Mouse (Mus musculus) lung, postnatal 0 days (tissue): ENCODE results near the gene Amdhd1. TPM values are rescaled to one million over a fixed set of nuclear protein-coding genes. Genes with fewer than 3 reads are reported as not detected.

ENCODE experiments used
- ATAC-seq: fragments of 200-750 bp; cut with Nextera tagmentation; 2 replicates; pipeline ENCODE4 v1.8.0; 2017; ENCODE audit warnings: moderate library complexity
- DNase-seq: peaks from one replicate; pipeline ENCODE4 v3.0.0-alpha.2; 2016; ENCODE audit warnings: low spot score
- H3K27ac ChIP-seq: fragments of 300-500 bp; sonication (generic); 2 replicates; pipeline ENCODE4 v1.5.1; 2014; ENCODE audit warnings: antibody characterized with exemption, mild to moderate bottlenecking, low read length, mixed read lengths
- H3K27me3 ChIP-seq: fragments of 300-500 bp; sonication (generic); replicated peaks from 2 replicates; pipeline ENCODE4 v1.6.1; 2014; ENCODE audit warnings: low read length, mixed read lengths; ENCODE audit not compliant: insufficient read depth
- H3K36me3 ChIP-seq: fragments of 300-500 bp; sonication (generic); 2 replicates; pipeline ENCODE4 v1.6.1; 2014; ENCODE audit warnings: low read length, mixed read lengths; ENCODE audit not compliant: insufficient read depth
- H3K4me1 ChIP-seq: fragments of 300-500 bp; sonication (generic); 2 replicates; pipeline ENCODE4 v1.6.1; 2014; ENCODE audit warnings: antibody characterized with exemption, low read depth, low read length, mixed read lengths; ENCODE audit not compliant: insufficient read depth
- H3K4me2 ChIP-seq: fragments of 300-500 bp; sonication (generic); replicated peaks from 2 replicates; pipeline ENCODE4 v1.6.1; 2014; ENCODE audit warnings: low read depth, mild to moderate bottlenecking, low read length, moderate library complexity, mixed read lengths
- H3K4me3 ChIP-seq: fragments of 300-500 bp; sonication (generic); 2 replicates; pipeline ENCODE4 v1.5.1; 2014; ENCODE audit warnings: low read depth, low read length
- H3K9ac ChIP-seq: fragments of 300-500 bp; sonication (generic); replicated peaks from 2 replicates; pipeline ENCODE4 v1.6.1; 2014; ENCODE audit warnings: low read depth, mild to moderate bottlenecking
- H3K9me3 ChIP-seq: fragments of 300-500 bp; sonication (generic); 2 replicates; pipeline ENCODE4 v1.6.1; 2016; ENCODE audit warnings: low read length, mixed read lengths
- CTCF ChIP-seq: IDR thresholded peaks from 2 replicates; pipeline ENCODE4 v1.5.1; 2016; ENCODE audit warnings: antibody characterized with exemption, mild to moderate bottlenecking
- EP300 ChIP-seq: IDR thresholded peaks from 2 replicates; pipeline ENCODE4 v1.6.1; 2016; ENCODE audit warnings: antibody characterized with exemption, mild to moderate bottlenecking, control low read depth
- WGBS: fragments of 180-500 bp; shearing (Covaris S2); extraction: QIAGEN DNeasy Blood & Tissue Kit; methylation state at CpG from one replicate; pipeline ENCODE4 v1.1.7; 2014; 5-methylcytosine and 5-hydroxymethylcytosine counted together
- polyA plus RNA-seq: library from polyadenylated mRNA; unstranded; fragments of >200 nt; fragmentation: Nextera tagmentation; extraction: Ambion mirVana; gene quantifications from 2 replicates; pipeline ENCODE4 v1.2.1, GENCODE M21; 2015

Gene Amdhd1
- polyA plus RNA-seq, 1 experiment from 2014 or later: 0.24 TPM

- H3K36me3 ChIP-seq: no peaks in the 10 kb centered on the region
- ATAC-seq (no peak), DNase-seq (no peak)
- no peak overlapping the region for H3K27ac ChIP-seq
- no peaks in the 10 kb centered on the region for H3K27me3 ChIP-seq
- H3K4me2 ChIP-seq: no peak overlapping the region
- H3K4me3 ChIP-seq: no peak overlapping the region
- no peaks in the 10 kb centered on the region for H3K4me1 ChIP-seq
- H3K9ac ChIP-seq: no peak overlapping the region
- no peak for TF ChIP-seq EP300
- no peak for TF ChIP-seq CTCF
- WGBS: 79% methylated on average over 15 of the region's 15 CpGs
- no peaks in the 10 kb centered on the region for H3K9me3 ChIP-seq
These were observed 30.2 kb downstream of the Amdhd1 start for GRCm38 (mm10) chr10:93509532-93510153.

GRCm38 (mm10) chr10:93508383-93508970, 31.4 kb downstream of the Amdhd1 start:
- H3K4me1 ChIP-seq: no peaks in the 10 kb centered on the region
- no peak for ATAC-seq
- DNase-seq: peak; percentile 25
- no peak overlapping the region for H3K27ac ChIP-seq
- H3K9ac ChIP-seq: no peak overlapping the region
- no peak overlapping the region for H3K4me3 ChIP-seq
- no peak overlapping the region for H3K4me2 ChIP-seq
- H3K27me3 ChIP-seq: no peaks in the 10 kb centered on the region
- no peaks in the 10 kb centered on the region for H3K9me3 ChIP-seq
- TF ChIP-seq CTCF: no peak
- TF ChIP-seq EP300: no peak
- 53% methylated on average over 7 of the region's 7 CpGs for WGBS
- H3K36me3 ChIP-seq: no peaks in the 10 kb centered on the region

GRCm38 (mm10) chr10:93501346-93501745, 38.5 kb downstream of the Amdhd1 start:
- TF ChIP-seq EP300 (no peak), CTCF (no peak)
- no peaks in the 10 kb centered on the region for H3K27me3 ChIP-seq
- no peak for DNase-seq
- no peaks in the 10 kb centered on the region for H3K4me1 ChIP-seq
- no peak overlapping the region for H3K27ac ChIP-seq
- 73% methylated on average over 10 of the region's 10 CpGs for WGBS
- no peaks in the 10 kb centered on the region for H3K9me3 ChIP-seq
- no peak overlapping the region for H3K4me2 ChIP-seq
- no peak for ATAC-seq
- H3K9ac ChIP-seq: no peak overlapping the region
- no peak overlapping the region for H3K4me3 ChIP-seq
- H3K36me3 ChIP-seq: no peaks in the 10 kb centered on the region

GRCm38 (mm10) chr10:93500864-93501263, 39.0 kb downstream of the Amdhd1 start:
- DNase-seq: no peak
- no peaks in the 10 kb centered on the region for H3K27me3 ChIP-seq
- H3K4me2 ChIP-seq: no peak overlapping the region
- no peak overlapping the region for H3K4me3 ChIP-seq
- TF ChIP-seq EP300 (no peak), CTCF (no peak)
- no peaks in the 10 kb centered on the region for H3K4me1 ChIP-seq
- no peak overlapping the region for H3K9ac ChIP-seq
- no peak for ATAC-seq
- 61% methylated on average over 10 of the region's 10 CpGs for WGBS
- H3K36me3 ChIP-seq: no peaks in the 10 kb centered on the region
- no peaks in the 10 kb centered on the region for H3K9me3 ChIP-seq
- no peak overlapping the region for H3K27ac ChIP-seq

GRCm38 (mm10) chr10:93490451-93490850, 49.4 kb downstream of the Amdhd1 start:
- H3K9ac ChIP-seq: no peak overlapping the region
- DNase-seq: no peak
- H3K4me2 ChIP-seq: no peak overlapping the region
- no peak overlapping the region for H3K27ac ChIP-seq
- WGBS: 50% methylated on average over 4 of the region's 4 CpGs
- H3K36me3 ChIP-seq: 0 out of 2 replicates have a peak, but pooled peaks cover under 1% of the 10 kb centered on the region
- H3K4me1 ChIP-seq: no peaks in the 10 kb centered on the region
- ATAC-seq: no peak
- H3K4me3 ChIP-seq: no peak overlapping the region
- no peaks in the 10 kb centered on the region for H3K27me3 ChIP-seq
- TF ChIP-seq CTCF (no peak), EP300 (no peak)
- no peaks in the 10 kb centered on the region for H3K9me3 ChIP-seq

GRCm38 (mm10) chr10:93488828-93489226, 51.0 kb downstream of the Amdhd1 start:
- Histone ChIP-seq H3K4me2 (no peak overlapping the region), H3K4me1 (no peaks in the 10 kb centered on the region), H3K9ac (no peak overlapping the region), H3K27me3 (no peaks in the 10 kb centered on the region), H3K27ac (no peak overlapping the region), H3K9me3 (no peaks in the 10 kb centered on the region), H3K36me3 (0 out of 2 replicates have a peak, but pooled peaks cover 4% of the 10 kb centered on the region), H3K4me3 (no peak overlapping the region)
- DNase-seq: peak; percentile 45
- 56% methylated on average over 6 of the region's 6 CpGs for WGBS
- TF ChIP-seq CTCF: no peak
- TF ChIP-seq EP300: no peak
- peak; percentile 37 for ATAC-seq
